ENCODE assay signal across 9 mouse cellular contexts in genomic region chr4:57263061-57263685, GRCm38 (mm10). TPM values are rescaled to one million over a fixed set of nuclear protein-coding genes. Genes with fewer than 3 reads are reported as not detected.
DNase-seq lines count a peak whose midpoint lies in the region; ATAC-seq and TF ChIP-seq lines count a peak whose summit lies in the region.
"Had no signal": no experiment of that assay in that cellular context is flagged by ENCODE, and none has a peak within 500 bp of the region (broad histone marks: within the 10 kb centered on the region; RNA-seq: fewer than 3 reads in every experiment).

No protein-coding gene starts in this region.

- H3K27ac ChIP-seq in hindbrain, postnatal 0 days, result no peak overlapping the region
- no peak overlapping the region for H3K27ac ChIP-seq in hindbrain, embryonic 14.5 days
- 0 out of 2 replicates have a peak overlapping the region, but pooled peaks have one; percentile 41 for H3K27ac ChIP-seq in embryonic facial prominence, embryonic 14.5 days (replicated peaks; ENCODE audit: low read depth, low read length)

- peak; percentile 71 for DNase-seq in hindbrain, postnatal 0 days (ENCODE audit: low spot score)
- DNase-seq in hindbrain, embryonic 14.5 days (ENCODE audit: low spot score), result no peak
- DNase-seq in 3T3-L1 (ENCODE audit: low read depth, low spot score) (peak; percentile 43), G1E (ENCODE audit: low spot score) (no peak)
- no peak for DNase-seq in embryonic facial prominence, embryonic 14.5 days (ENCODE audit: low spot score)
- DNase-seq in naive thymus-derived CD4-positive, alpha-beta T cell, adult 2 months (ENCODE audit: low read depth), result peak; percentile 32
- DNase-seq in natural killer cell, adult 2 months (ENCODE audit: low spot score in 2 of 2), result no peak

- no peak; the same call in 1 of the 2 replicates for ATAC-seq in hindbrain, postnatal 0 days
- ATAC-seq in hindbrain, embryonic 14.5 days (ENCODE audit: low FRiP score), result no peak
- no peak for ATAC-seq in G1E (ENCODE audit: extremely low read depth, insufficient number of reproducible peaks, low FRiP score, poor library complexity, severe bottlenecking)
- ATAC-seq in embryonic facial prominence, embryonic 14.5 days (ENCODE audit: low read depth), result no peak
- no peak for ATAC-seq in erythroid progenitor cell, adult 5-6 weeks (replicated peaks; ENCODE audit: low FRiP score, poor library complexity, severe bottlenecking)

- peaks cover 4% of the 10 kb centered on the region; the same call in 1 of the 2 replicates for H3K4me1 ChIP-seq in hindbrain, postnatal 0 days (ENCODE audit: insufficient read depth, low read length)
- H3K4me1 ChIP-seq in hindbrain, embryonic 14.5 days (replicated peaks; ENCODE audit: control insufficient read depth, insufficient read depth, low read length), result peaks cover 8% of the 10 kb centered on the region; the same call in 1 of the 2 replicates
- H3K4me1 ChIP-seq in G1E (ENCODE audit: insufficient read depth, low read depth, low read length), result no peaks in the 10 kb centered on the region
- H3K4me1 ChIP-seq in embryonic facial prominence, embryonic 14.5 days (ENCODE audit: control insufficient read depth, insufficient read depth, low read length), result peaks cover 21% of the 10 kb centered on the region

- no peaks in the 10 kb centered on the region for H3K9me3 ChIP-seq in hindbrain, postnatal 0 days (ENCODE audit: low read length)
- H3K9me3 ChIP-seq in hindbrain, embryonic 14.5 days (ENCODE audit: control insufficient read depth, low read length), result no peaks in the 10 kb centered on the region
- peaks cover 75% of the 10 kb centered on the region for H3K9me3 ChIP-seq in G1E (replicated peaks)
- no peaks in the 10 kb centered on the region for H3K9me3 ChIP-seq in embryonic facial prominence, embryonic 14.5 days (ENCODE audit: control insufficient read depth, low read length)

- WGBS in hindbrain, postnatal 0 days, result 67% methylated on average over 8 of the region's 8 CpGs
- WGBS in hindbrain, embryonic 14.5 days, result 72% methylated on average over 8 of the region's 8 CpGs
- WGBS in embryonic facial prominence, embryonic 14.5 days, result 63% methylated on average over 8 of the region's 8 CpGs

- no peaks in the 10 kb centered on the region for H3K36me3 ChIP-seq in hindbrain, postnatal 0 days (ENCODE audit: insufficient read depth, low read length)
- no peaks in the 10 kb centered on the region for H3K36me3 ChIP-seq in hindbrain, embryonic 14.5 days (replicated peaks; ENCODE audit: control insufficient read depth, insufficient read depth)
- no peaks in the 10 kb centered on the region for H3K36me3 ChIP-seq in G1E (replicated peaks)
- H3K36me3 ChIP-seq in embryonic facial prominence, embryonic 14.5 days (ENCODE audit: control insufficient read depth, insufficient read depth, low read length), result no peaks in the 10 kb centered on the region

- no peak overlapping the region for H3K4me3 ChIP-seq in hindbrain, postnatal 0 days (ENCODE audit: low read length)
- H3K4me3 ChIP-seq in hindbrain, embryonic 14.5 days (replicated peaks; ENCODE audit: low read length), result no peak overlapping the region
- H3K4me3 ChIP-seq in G1E (ENCODE audit: low read depth, low read length), result no peak overlapping the region
- H3K4me3 ChIP-seq in embryonic facial prominence, embryonic 14.5 days (ENCODE audit: low read depth, low read length), result no peak overlapping the region
- H3K4me3 ChIP-seq: myocyte had no signal

- peak; percentile 69 for TF ChIP-seq CTCF in hindbrain, postnatal 0 days (IDR thresholded peaks at IDR 0.05; ENCODE audit: low read depth)
- TF ChIP-seq CTCF in G1E (IDR thresholded peaks at IDR 0.05; ENCODE audit: low read depth, low read length), result 0 out of 2 replicates have a peak, but pooled peaks have one; percentile 6

- no peak overlapping the region for H3K4me2 ChIP-seq in hindbrain, postnatal 0 days (ENCODE audit: low read depth, low read length)
- H3K4me2 ChIP-seq in hindbrain, embryonic 14.5 days (replicated peaks), result no peak overlapping the region
- no peak overlapping the region for H3K4me2 ChIP-seq in embryonic facial prominence, embryonic 14.5 days (ENCODE audit: low read depth, low read length)

- H3K9ac ChIP-seq in hindbrain, postnatal 0 days (replicated peaks; ENCODE audit: low read length), result no peak overlapping the region
- no peak overlapping the region for H3K9ac ChIP-seq in hindbrain, embryonic 14.5 days
- H3K9ac ChIP-seq in embryonic facial prominence, embryonic 14.5 days (ENCODE audit: low read depth, low read length), result no peak overlapping the region

- no peaks in the 10 kb centered on the region for H3K27me3 ChIP-seq in hindbrain, postnatal 0 days (ENCODE audit: insufficient read depth, low read length)
- no peaks in the 10 kb centered on the region for H3K27me3 ChIP-seq in hindbrain, embryonic 14.5 days (ENCODE audit: control insufficient read depth, insufficient read depth, low read length)
- H3K27me3 ChIP-seq in G1E (ENCODE audit: insufficient read depth, low read length), result no peaks in the 10 kb centered on the region
- no peaks in the 10 kb centered on the region for H3K27me3 ChIP-seq in embryonic facial prominence, embryonic 14.5 days (replicated peaks; ENCODE audit: control insufficient read depth, insufficient read depth, low read length)

RNA-seq across cellular contexts. Expression of gene Ptpn3, which starts 38.5 kb away (rescaled TPM):
- total RNA-seq in hindbrain, postnatal 0 days (2014; rRNA removed), result 3.2 and 10.1 TPM in 2 replicates
- 2.8 and 3.4 TPM in 2 replicates for polyA plus RNA-seq in hindbrain, postnatal 0 days (2015; fragmentation: Nextera tagmentation; extraction: Ambion mirVana)
- polyA plus RNA-seq in hindbrain, embryonic 14.5 days (2014; fragmentation: Nextera tagmentation; extraction: Ambion mirVana), result 4.6 and 5.5 TPM in 2 replicates
- total RNA-seq in G1E (2014; fragmentation: Nextera tagmentation) (not detected in 2 replicates), G1E (2017) (under 0.01 and 0.06 TPM in 2 replicates)
- not detected in 2 replicates for polyA plus RNA-seq in G1E (2012)
- polyA plus RNA-seq in embryonic facial prominence, embryonic 14.5 days (2014; fragmentation: Nextera tagmentation; extraction: Ambion mirVana), result 3.8 and 4.7 TPM in 2 replicates
- total RNA-seq in erythroid progenitor cell, adult 5-6 weeks (2015; ENCODE audit: low replicate concordance), result 4.7 TPM in 1 of 2 replicates, not detected in the other
- 0.26 and 1.4 TPM in 2 replicates for total RNA-seq in erythroid progenitor cell, adult 5-6 weeks (2017; ENCODE audit: low replicate concordance)

Comparison
In these comparisons a context has a peak if more than half of its experiments do, and no peak if none do; other contexts are left out.
1. DNase-seq: peak in hindbrain, postnatal 0 days (single experiment), 3T3-L1 (single experiment) and naive thymus-derived CD4-positive, alpha-beta T cell, adult 2 months (single experiment); none in hindbrain, embryonic 14.5 days (single experiment), G1E (single experiment), embryonic facial prominence, embryonic 14.5 days (single experiment) and natural killer cell, adult 2 months (0 of 2).